Mouse (Mus musculus): Measurements from ENCODE around the gene Cd99l2.
"Not testable (repeated sequence)": the region's sequence is repeated elsewhere in the genome, so short reads cannot be mapped to it uniquely, and the experiment has no call there.

Gene Cd99l2

GRCm38 (mm10) chrX:71492634-71493278, at the start of gene Cd99l2:
TSS of gene Cd99l2 (minus strand) at chrX:71492849.
- peak; percentile 92 to 95 for DNase-seq (ENCODE audit: inconsistent age in 2 of 2, low spot score in 1 of 2)

GRCm38 (mm10) chrX:71540821-71541510, 48.3 kb upstream of the Cd99l2 start:
- peak in 1 of 2 experiments; percentile 77 for DNase-seq (ENCODE audit: inconsistent age in 2 of 2, low spot score in 1 of 2)

GRCm38 (mm10) chrX:71537791-71538190, 45.1 kb upstream of the Cd99l2 start:
- DNase-seq (ENCODE audit: inconsistent age in 2 of 2, low spot score in 1 of 2), result peak; percentile 61 to 79

- no peak for DNase-seq (ENCODE audit: inconsistent age in 2 of 2, low spot score in 1 of 2)
Observed at GRCm38 (mm10) chrX:71534102-71534501, 41.5 kb upstream of the Cd99l2 start.

- peak in 1 of 2 experiments; percentile 26 for DNase-seq (ENCODE audit: inconsistent age in 2 of 2, low spot score in 1 of 2)
Observed at GRCm38 (mm10) chrX:71532635-71533034, 40.0 kb upstream of the Cd99l2 start.

GRCm38 (mm10) chrX:71528646-71529045, 36.0 kb upstream of the Cd99l2 start:
- DNase-seq (ENCODE audit: inconsistent age in 2 of 2, low spot score in 1 of 2), result peak in 1 of 2 experiments; percentile 86

- DNase-seq (ENCODE audit: inconsistent age in 2 of 2, low spot score in 1 of 2), result no peak
Observed at GRCm38 (mm10) chrX:71528150-71528549, 35.5 kb upstream of the Cd99l2 start.

- DNase-seq (ENCODE audit: inconsistent age in 2 of 2, low spot score in 1 of 2), result peak; percentile 75 to 85
Observed at GRCm38 (mm10) chrX:71527461-71527860, 34.8 kb upstream of the Cd99l2 start.

GRCm38 (mm10) chrX:71525593-71526299, 33.1 kb upstream of the Cd99l2 start:
- DNase-seq (ENCODE audit: inconsistent age in 2 of 2, low spot score in 1 of 2), result peak in 1 of 2 experiments; percentile 16

- peak in 1 of 2 experiments; percentile 22 for DNase-seq (ENCODE audit: inconsistent age in 2 of 2, low spot score in 1 of 2)
Observed at GRCm38 (mm10) chrX:71524310-71524709, 31.7 kb upstream of the Cd99l2 start.

- DNase-seq (ENCODE audit: inconsistent age in 2 of 2, low spot score in 1 of 2), result no peak
Observed at GRCm38 (mm10) chrX:71522889-71523288, 30.2 kb upstream of the Cd99l2 start.

GRCm38 (mm10) chrX:71519252-71519651, 26.6 kb upstream of the Cd99l2 start:
- no peak for DNase-seq (ENCODE audit: inconsistent age in 2 of 2, low spot score in 1 of 2)

GRCm38 (mm10) chrX:71506591-71506990, 13.9 kb upstream of the Cd99l2 start:
- not testable (repeated sequence) for DNase-seq (ENCODE audit: inconsistent age in 2 of 2, low spot score in 1 of 2)

- DNase-seq (ENCODE audit: inconsistent age in 2 of 2, low spot score in 1 of 2), result peak; percentile 43 to 80
Observed at GRCm38 (mm10) chrX:71493279-71493656, 619 bp upstream of the Cd99l2 start.

- peak; percentile 9 to 62 for DNase-seq (ENCODE audit: inconsistent age in 2 of 2, low spot score in 1 of 2)
Observed at GRCm38 (mm10) chrX:71491931-71492633, 567 bp downstream of the Cd99l2 start.

- no peak for DNase-seq (ENCODE audit: inconsistent age in 2 of 2, low spot score in 1 of 2)
Observed at GRCm38 (mm10) chrX:71489353-71489752, 3.3 kb downstream of the Cd99l2 start.

GRCm38 (mm10) chrX:71482244-71482643, 10.4 kb downstream of the Cd99l2 start:
- DNase-seq (ENCODE audit: inconsistent age in 2 of 2, low spot score in 1 of 2), result no peak

GRCm38 (mm10) chrX:71475992-71476391, 16.7 kb downstream of the Cd99l2 start:
- no peak for DNase-seq (ENCODE audit: inconsistent age in 2 of 2, low spot score in 1 of 2)

- DNase-seq (ENCODE audit: inconsistent age in 2 of 2, low spot score in 1 of 2), result no peak
Observed at GRCm38 (mm10) chrX:71475497-71475896, 17.2 kb downstream of the Cd99l2 start.

- DNase-seq (ENCODE audit: inconsistent age in 2 of 2, low spot score in 1 of 2), result no peak
Observed at GRCm38 (mm10) chrX:71475084-71475483, 17.6 kb downstream of the Cd99l2 start.

GRCm38 (mm10) chrX:71474296-71474956, 18.2 kb downstream of the Cd99l2 start:
- no peak for DNase-seq (ENCODE audit: inconsistent age in 2 of 2, low spot score in 1 of 2)

Data from adrenal gland, adult (tissue).